Mouse (Mus musculus) neural tube, embryonic 12.5 days (tissue): Measurements from ENCODE around the gene Akp3. TPM values are rescaled to one million over a fixed set of nuclear protein-coding genes. Genes with fewer than 3 reads are reported as not detected.

ENCODE experiments used
- ATAC-seq: fragments of 200-750 bp; cut with Nextera tagmentation; 2 replicates; pipeline ENCODE4 v1.8.0; 2017; ENCODE audit warnings: low read depth, mild to moderate bottlenecking, moderate TSS enrichment, moderate library complexity; ENCODE audit not compliant: low FRiP score
- H3K27ac ChIP-seq: fragments of 300-500 bp; sonication (generic); 2 replicates; pipeline ENCODE4 v1.5.1; 2016
- H3K27me3 ChIP-seq: fragments of 300-500 bp; sonication (generic); replicated peaks from 2 replicates; pipeline ENCODE4 v1.6.1; 2016; ENCODE audit warnings: mild to moderate bottlenecking
- H3K36me3 ChIP-seq: fragments of 300-500 bp; sonication (generic); 2 replicates; pipeline ENCODE4 v1.6.1; 2016; ENCODE audit warnings: mild to moderate bottlenecking
- H3K4me1 ChIP-seq: fragments of 300-500 bp; sonication (generic); 2 replicates; pipeline ENCODE4 v1.6.1; 2016
- H3K4me2 ChIP-seq: fragments of 300-500 bp; sonication (generic); replicated peaks from 2 replicates; pipeline ENCODE4 v1.6.1; 2016; ENCODE audit warnings: mild to moderate bottlenecking
- H3K4me3 ChIP-seq: fragments of 300-500 bp; sonication (generic); 2 replicates; pipeline ENCODE4 v1.5.1; 2016
- H3K9ac ChIP-seq: fragments of 300-500 bp; sonication (generic); 2 replicates; pipeline ENCODE4 v1.6.1; 2016; ENCODE audit warnings: mild to moderate bottlenecking
- H3K9me3 ChIP-seq: fragments of 300-500 bp; sonication (generic); 2 replicates; pipeline ENCODE4 v1.6.1; 2016; ENCODE audit warnings: mild to moderate bottlenecking
- WGBS: fragments of 180-500 bp; shearing (Covaris S2); methylation state at CpG from one replicate; pipeline ENCODE4 v1.1.7; 2016; 5-methylcytosine and 5-hydroxymethylcytosine counted together
- polyA plus RNA-seq: library from polyadenylated mRNA; unstranded; fragments of >200 nt; fragmentation: Nextera tagmentation; extraction: Ambion mirVana; gene quantifications from 2 replicates; pipeline ENCODE4 v1.2.1, GENCODE M21; 2016

The Akp3 gene
- polyA plus RNA-seq, result not detected in 2 replicates

- Histone ChIP-seq H3K27me3 (peaks cover 37% of the 10 kb centered on the region), H3K36me3 (no peaks in the 10 kb centered on the region), H3K4me3 (no peak within 1 kb of the TSS), H3K9me3 (no peaks in the 10 kb centered on the region), H3K4me2 (no peak within 1 kb of the TSS), H3K4me1 (no peaks in the 10 kb centered on the region), H3K9ac (no peak within 1 kb of the TSS), H3K27ac (no peak within 1 kb of the TSS)
- no peak for ATAC-seq
- 69% methylated on average over 6 of the region's 6 CpGs for WGBS
These were observed at the start of gene Akp3 for GRCm38 (mm10) chr1:87124673-87125072. TSS of gene Akp3 (plus strand) at chr1:87124973.

- ATAC-seq, result no peak
- no peak overlapping the region for H3K9ac ChIP-seq
- H3K27me3 ChIP-seq, result no peaks in the 10 kb centered on the region
- no peak overlapping the region for H3K4me3 ChIP-seq
- no peak overlapping the region for H3K4me2 ChIP-seq
- H3K9me3 ChIP-seq, result no peaks in the 10 kb centered on the region
- no peaks in the 10 kb centered on the region for H3K4me1 ChIP-seq
- H3K36me3 ChIP-seq, result no peaks in the 10 kb centered on the region
- 77% methylated on average over 4 of the region's 4 CpGs for WGBS
- no peak overlapping the region for H3K27ac ChIP-seq
These were observed 38.6 kb upstream of the Akp3 start for GRCm38 (mm10) chr1:87086196-87086595.

GRCm38 (mm10) chr1:87086964-87087363 lies 37.8 kb upstream of the Akp3 start:
- no peak overlapping the region for H3K9ac ChIP-seq
- WGBS, result 66% methylated on average over 17 of the region's 17 CpGs
- H3K36me3 ChIP-seq, result no peaks in the 10 kb centered on the region
- no peaks in the 10 kb centered on the region for H3K4me1 ChIP-seq
- H3K4me2 ChIP-seq, result no peak overlapping the region
- no peak overlapping the region for H3K4me3 ChIP-seq
- H3K9me3 ChIP-seq, result no peaks in the 10 kb centered on the region
- no peak for ATAC-seq
- H3K27me3 ChIP-seq, result no peaks in the 10 kb centered on the region
- no peak overlapping the region for H3K27ac ChIP-seq

GRCm38 (mm10) chr1:87089251-87089650 lies 35.5 kb upstream of the Akp3 start:
- no peak for ATAC-seq
- H3K27me3 ChIP-seq, result no peaks in the 10 kb centered on the region
- no peak overlapping the region for H3K9ac ChIP-seq
- H3K4me3 ChIP-seq, result no peak overlapping the region
- H3K4me1 ChIP-seq, result no peaks in the 10 kb centered on the region
- no peak overlapping the region for H3K4me2 ChIP-seq
- no peak overlapping the region for H3K27ac ChIP-seq
- no peaks in the 10 kb centered on the region for H3K9me3 ChIP-seq
- no peaks in the 10 kb centered on the region for H3K36me3 ChIP-seq
- WGBS, result 88% methylated on average over 11 of the region's 11 CpGs

GRCm38 (mm10) chr1:87089828-87090227 lies 34.9 kb upstream of the Akp3 start, which contains the start of gene Alppl2:
TSS of gene Alppl2 (minus strand) at chr1:87089928.
- no peak within 1 kb of the TSS for H3K27ac ChIP-seq
- 85% methylated on average over 4 of the region's 4 CpGs for WGBS
- no peak for ATAC-seq
- H3K4me1 ChIP-seq, result no peaks in the 10 kb centered on the region
- no peak within 1 kb of the TSS for H3K4me2 ChIP-seq
- no peaks in the 10 kb centered on the region for H3K27me3 ChIP-seq
- no peaks in the 10 kb centered on the region for H3K36me3 ChIP-seq
- H3K4me3 ChIP-seq, result no peak within 1 kb of the TSS
- H3K9ac ChIP-seq, result no peak within 1 kb of the TSS
- H3K9me3 ChIP-seq, result no peaks in the 10 kb centered on the region

- 85% methylated on average over 8 of the region's 8 CpGs for WGBS
- ATAC-seq, result no peak
- no peaks in the 10 kb centered on the region for H3K36me3 ChIP-seq
- no peaks in the 10 kb centered on the region for H3K4me1 ChIP-seq
- H3K9me3 ChIP-seq, result no peaks in the 10 kb centered on the region
- H3K27ac ChIP-seq, result no peak overlapping the region
- no peak overlapping the region for H3K4me3 ChIP-seq
- peaks cover 6% of the 10 kb centered on the region for H3K27me3 ChIP-seq
- no peak overlapping the region for H3K9ac ChIP-seq
- H3K4me2 ChIP-seq, result no peak overlapping the region
These were observed 29.1 kb upstream of the Akp3 start for GRCm38 (mm10) chr1:87095642-87096041.

GRCm38 (mm10) chr1:87098358-87098975 lies 26.3 kb upstream of the Akp3 start:
- no peak overlapping the region for H3K27ac ChIP-seq

GRCm38 (mm10) chr1:87101411-87101810 lies 23.4 kb upstream of the Akp3 start, which contains the start of gene Alpi:
TSS of gene Alpi (minus strand) at chr1:87101606.
- no peak for ATAC-seq
- H3K4me1 ChIP-seq, result no peaks in the 10 kb centered on the region
- no peak within 1 kb of the TSS for H3K4me3 ChIP-seq
- H3K36me3 ChIP-seq, result no peaks in the 10 kb centered on the region
- H3K9me3 ChIP-seq, result no peaks in the 10 kb centered on the region
- no peak within 1 kb of the TSS for H3K4me2 ChIP-seq
- WGBS, result 90% methylated on average over 1 of the region's 1 CpGs
- no peak within 1 kb of the TSS for H3K27ac ChIP-seq
- peaks cover 6% of the 10 kb centered on the region for H3K27me3 ChIP-seq
- no peak within 1 kb of the TSS for H3K9ac ChIP-seq

More at GRCm38 (mm10) chr1:87098358-87098975, 26.3 kb upstream of the Akp3 start:
- Histone ChIP-seq H3K9me3 (no peaks in the 10 kb centered on the region), H3K4me3 (no peak overlapping the region), H3K4me1 (no peaks in the 10 kb centered on the region), H3K4me2 (peak overlapping the region; percentile 34), H3K27me3 (peaks cover 6% of the 10 kb centered on the region), H3K9ac (no peak overlapping the region), H3K36me3 (no peaks in the 10 kb centered on the region)
- peak; percentile 86 for ATAC-seq
- 13% methylated on average over 30 of the region's 30 CpGs for WGBS

GRCm38 (mm10) chr1:87102114-87102513 lies 22.7 kb upstream of the Akp3 start:
- Histone ChIP-seq H3K27ac (no peak overlapping the region), H3K27me3 (peaks cover 6% of the 10 kb centered on the region), H3K4me1 (no peaks in the 10 kb centered on the region), H3K4me3 (no peak overlapping the region), H3K9me3 (no peaks in the 10 kb centered on the region), H3K4me2 (no peak overlapping the region), H3K9ac (no peak overlapping the region), H3K36me3 (no peaks in the 10 kb centered on the region)
- WGBS, result 89% methylated on average over 3 of the region's 3 CpGs
- ATAC-seq, result no peak

- WGBS, result 88% methylated on average over 1 of the region's 1 CpGs
- Histone ChIP-seq H3K9me3 (no peaks in the 10 kb centered on the region), H3K4me3 (no peak overlapping the region), H3K4me1 (no peaks in the 10 kb centered on the region), H3K9ac (no peak overlapping the region), H3K27ac (no peak overlapping the region), H3K27me3 (peaks cover 6% of the 10 kb centered on the region), H3K4me2 (no peak overlapping the region), H3K36me3 (no peaks in the 10 kb centered on the region)
- ATAC-seq, result no peak
These were observed 20.8 kb upstream of the Akp3 start for GRCm38 (mm10) chr1:87103936-87104335.

- WGBS, result 78% methylated on average over 8 of the region's 8 CpGs
- ATAC-seq, result no peak
- Histone ChIP-seq H3K27ac (no peak overlapping the region), H3K9me3 (no peaks in the 10 kb centered on the region), H3K36me3 (no peaks in the 10 kb centered on the region), H3K4me1 (no peaks in the 10 kb centered on the region), H3K27me3 (no peaks in the 10 kb centered on the region), H3K4me3 (no peak overlapping the region), H3K4me2 (no peak overlapping the region), H3K9ac (no peak overlapping the region)
These were observed 18.2 kb upstream of the Akp3 start for GRCm38 (mm10) chr1:87106536-87106935.

GRCm38 (mm10) chr1:87108564-87108963 lies 16.2 kb upstream of the Akp3 start:
- ATAC-seq, result no peak

GRCm38 (mm10) chr1:87111719-87112354 lies 12.9 kb upstream of the Akp3 start:
- WGBS, result 37% methylated on average over 9 of the region's 9 CpGs
- Histone ChIP-seq H3K27me3 (no peaks in the 10 kb centered on the region), H3K4me3 (no peak overlapping the region), H3K9ac (no peak overlapping the region), H3K27ac (no peak overlapping the region), H3K4me2 (no peak overlapping the region), H3K36me3 (no peaks in the 10 kb centered on the region), H3K4me1 (no peaks in the 10 kb centered on the region), H3K9me3 (no peaks in the 10 kb centered on the region)
- ATAC-seq, result no peak

More at GRCm38 (mm10) chr1:87108564-87108963, 16.2 kb upstream of the Akp3 start:
- Histone ChIP-seq H3K27me3 (no peaks in the 10 kb centered on the region), H3K9me3 (no peaks in the 10 kb centered on the region), H3K4me1 (no peaks in the 10 kb centered on the region), H3K4me3 (no peak overlapping the region), H3K4me2 (no peak overlapping the region), H3K9ac (no peak overlapping the region), H3K36me3 (no peaks in the 10 kb centered on the region), H3K27ac (no peak overlapping the region)
- WGBS, result 87% methylated on average over 4 of the region's 4 CpGs
